Mouse (Mus musculus) telencephalon, adult 2 months (tissue): ENCODE results near the gene Gabrb1.
A peak's percentile ranks its signal among the peaks of the same experiment; 100 is the strongest.

Experiments
- DNase-seq: peaks from one replicate; pipeline ENCODE4 v3.0.0-alpha.2; 2011; ENCODE audit warnings: low read depth, low spot score

The Gabrb1 gene

DNA sequence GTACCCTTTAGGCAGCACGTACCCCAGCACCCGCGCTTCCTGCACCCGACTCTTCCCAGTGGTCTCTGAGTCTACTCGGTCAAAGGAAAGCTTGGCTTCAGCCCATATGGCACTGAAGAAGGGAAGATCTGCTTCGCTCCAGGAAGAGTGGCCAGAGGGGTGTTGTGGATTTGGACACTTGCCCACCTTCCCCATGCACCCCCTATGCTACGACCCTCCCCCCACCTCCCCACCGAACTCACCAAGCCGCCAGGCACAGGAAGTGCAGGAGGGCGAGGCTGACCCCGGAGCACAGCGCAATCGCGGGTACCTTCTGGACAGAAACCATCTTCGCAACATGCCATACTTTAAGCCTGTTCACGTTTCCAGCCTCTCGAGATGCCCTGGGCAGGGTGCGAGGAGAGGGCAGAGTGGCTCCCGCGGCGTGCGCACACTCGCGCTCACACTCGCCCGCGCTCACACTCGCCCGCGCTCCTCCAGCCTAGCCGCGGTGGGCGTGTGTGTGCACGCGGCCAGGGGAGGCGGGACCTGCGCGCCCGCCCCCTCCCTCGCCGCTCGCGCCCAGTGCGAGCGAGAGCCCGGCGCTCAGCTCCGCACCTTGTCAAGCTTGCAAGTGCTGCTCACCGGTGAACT is at the start of gene Gabrb1:
Gabrb1 (plus strand) TSS at position 632 of the 633 bp plus-strand sequence.
- no peak for DNase-seq

DNA sequence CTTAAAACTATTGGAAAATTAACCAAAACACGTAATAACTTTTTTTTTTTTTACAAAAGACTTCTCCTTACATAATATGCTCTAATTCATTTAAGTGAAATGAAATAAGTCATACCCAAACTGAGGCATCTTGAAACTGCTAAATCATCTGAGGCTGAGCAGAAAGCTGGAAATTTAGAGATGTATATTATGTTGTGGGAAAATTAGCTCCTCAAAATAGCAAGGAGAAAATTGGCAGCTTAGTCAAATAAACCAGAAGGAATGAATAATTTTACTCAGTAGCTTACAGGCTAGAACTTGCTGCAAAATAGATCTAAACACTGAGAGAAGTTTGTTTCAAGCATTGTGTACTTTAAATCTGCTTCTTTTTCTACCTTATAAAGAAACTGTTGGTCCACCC is 49.2 kb upstream of the Gabrb1 start:
- DNase-seq: peak; percentile 54

DNA sequence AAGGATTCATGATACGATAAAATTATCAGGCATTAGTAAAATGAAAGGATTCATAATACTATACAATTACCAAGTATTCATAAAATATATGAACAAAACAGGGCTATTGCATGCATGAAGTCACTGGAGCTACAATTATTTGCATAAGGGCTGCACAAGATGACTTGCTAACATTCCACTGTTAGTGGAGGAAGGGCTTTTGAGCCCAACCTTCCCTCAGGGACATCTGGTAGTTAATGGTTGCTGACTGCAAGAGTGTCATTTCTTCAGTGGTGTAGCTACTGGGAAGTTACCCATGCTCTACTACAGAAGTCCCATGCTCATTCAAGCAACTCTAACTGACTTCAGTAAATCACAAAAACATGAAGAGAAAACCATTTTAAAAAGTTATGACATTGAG is 43.6 kb upstream of the Gabrb1 start:
- DNase-seq: no peak

DNA sequence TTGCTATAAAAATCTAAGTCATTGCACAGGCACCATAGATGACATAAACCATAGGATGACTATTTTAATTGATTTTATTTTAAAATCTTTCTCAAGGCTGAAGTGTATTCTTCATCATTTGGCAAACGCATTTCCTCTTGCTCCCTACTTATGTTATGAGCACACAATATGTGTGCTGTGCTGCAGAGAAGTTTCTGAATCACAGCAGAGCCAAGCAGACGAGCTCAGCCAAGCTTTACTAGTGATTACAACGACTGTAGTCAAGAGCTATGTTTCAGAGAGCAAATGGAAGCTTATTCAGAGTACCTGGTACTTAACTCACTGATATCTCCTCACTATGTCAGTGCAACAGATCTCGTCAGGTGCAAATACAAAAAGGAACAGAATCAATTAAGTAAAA is 41.2 kb upstream of the Gabrb1 start:
- no peak for DNase-seq

DNA sequence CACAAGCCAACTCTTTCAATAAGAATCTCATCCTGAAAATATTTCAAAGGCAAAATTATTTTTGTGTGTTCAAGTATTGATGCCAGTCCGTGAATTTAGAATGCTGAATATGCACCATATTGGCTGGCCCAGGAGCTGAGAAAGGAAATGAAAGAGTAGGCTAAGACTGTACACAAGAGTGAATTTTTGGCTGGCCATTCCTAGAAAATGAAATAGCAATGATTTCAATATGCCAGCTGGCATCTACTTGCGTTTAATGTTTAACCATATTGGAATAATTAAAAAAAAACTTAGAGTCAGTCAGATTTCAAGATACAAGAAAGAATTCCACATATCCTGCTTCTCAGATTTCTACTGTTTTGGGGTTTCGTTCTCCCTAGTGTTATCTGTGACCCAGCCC is 30.1 kb upstream of the Gabrb1 start:
- DNase-seq: no peak

DNA sequence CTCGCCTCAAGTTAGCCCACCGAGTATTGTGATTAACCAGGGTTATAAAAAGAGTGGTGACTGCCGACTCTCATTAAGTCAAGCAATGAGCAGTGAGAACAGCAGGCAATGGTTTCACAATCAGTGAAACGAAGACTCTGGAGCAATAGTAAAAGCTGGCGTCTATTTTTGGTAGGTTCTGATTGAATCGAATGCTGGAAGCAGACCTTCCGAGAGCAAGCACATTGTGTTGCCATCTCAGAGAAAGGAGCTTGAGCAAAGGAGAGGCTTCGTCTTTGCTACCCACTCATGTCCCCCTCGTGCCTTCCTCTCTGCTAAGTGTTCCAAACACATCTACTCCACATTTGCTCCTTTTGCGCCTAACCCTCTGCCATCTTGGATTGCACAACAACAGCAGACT is 18.1 kb upstream of the Gabrb1 start:
- DNase-seq: no peak

DNA sequence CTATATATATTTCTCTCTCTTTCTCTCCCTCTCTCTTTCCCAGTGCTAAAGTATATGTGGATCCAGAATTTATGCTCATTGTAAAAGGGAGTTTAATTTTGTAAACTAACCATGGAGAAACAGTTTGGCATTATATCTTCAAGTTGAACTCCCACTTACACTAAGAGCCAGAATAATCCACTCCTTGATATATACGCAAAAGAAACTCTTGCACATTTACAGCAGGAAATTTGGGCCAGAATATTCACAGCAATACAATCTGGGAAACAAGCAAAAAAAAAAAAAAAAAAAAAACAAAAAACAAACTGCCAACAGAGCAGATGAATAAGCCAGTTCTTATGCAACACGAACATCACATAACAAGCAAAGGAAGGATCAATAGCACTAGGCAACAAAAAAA is 9.8 kb upstream of the Gabrb1 start:
- no peak for DNase-seq

DNA sequence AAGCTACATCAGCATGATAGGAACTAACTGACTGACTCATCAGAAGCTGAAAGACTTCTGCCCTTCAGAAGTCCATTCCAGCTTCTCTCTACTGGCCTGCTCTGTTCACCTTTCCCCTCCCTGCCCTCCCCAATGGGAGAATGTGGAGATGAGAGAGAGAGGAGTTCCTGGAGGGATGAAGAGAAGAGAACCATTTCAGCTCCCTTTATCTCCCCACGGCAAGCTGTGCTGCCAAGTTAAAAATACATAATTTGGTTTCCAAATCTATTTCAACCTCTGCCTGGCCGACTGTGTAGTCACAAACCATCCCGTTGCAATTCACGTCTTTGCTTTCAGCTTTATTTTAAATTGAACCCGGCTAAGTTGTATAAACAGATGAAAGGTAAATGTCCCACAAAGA is 3.9 kb upstream of the Gabrb1 start:
- DNase-seq: peak; percentile 48

DNA sequence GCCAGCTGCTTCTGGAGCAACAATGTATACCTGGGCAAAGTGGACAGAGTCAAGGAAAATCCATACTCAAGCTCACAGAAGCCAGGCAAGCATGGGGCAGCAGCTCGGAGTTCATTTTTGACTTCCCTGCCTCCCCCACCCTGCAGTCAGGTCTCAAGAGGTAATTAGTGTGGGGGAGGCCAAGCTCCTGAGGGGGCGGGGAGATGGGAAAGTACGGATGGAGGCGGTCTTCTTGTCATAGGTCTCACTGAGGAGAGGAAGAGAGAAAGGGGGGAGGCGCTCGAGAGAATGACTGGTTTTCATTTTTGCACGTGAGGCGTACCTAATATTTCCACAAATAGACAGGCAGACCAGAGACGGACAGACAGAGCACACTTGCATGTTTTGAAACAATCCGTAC is 1.1 kb upstream of the Gabrb1 start:
- DNase-seq: peak; percentile 67

DNA sequence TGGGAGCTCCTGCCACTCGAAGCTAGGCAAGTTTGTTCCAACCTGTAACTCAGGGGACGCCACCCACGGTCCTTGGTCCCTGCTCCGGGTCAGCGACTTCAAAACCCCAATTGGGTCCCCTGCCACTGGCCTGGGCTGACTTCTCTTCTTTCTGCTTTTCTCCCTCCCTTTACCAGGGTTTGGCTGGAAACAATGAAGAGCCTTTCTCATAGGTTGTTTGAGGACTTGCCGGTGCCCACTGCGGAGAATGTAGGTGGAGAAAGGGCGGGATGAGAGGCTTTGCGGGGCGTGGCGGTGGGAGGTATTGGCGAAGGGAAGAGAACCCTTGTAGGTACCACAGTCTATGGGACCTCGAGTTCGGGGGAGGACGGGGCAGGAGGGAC is 193 bp downstream of the Gabrb1 start, which contains the start of gene Gabra4:
Gabra4 (minus strand) TSS at position 194 of the 383 bp plus-strand sequence.
- DNase-seq: no peak

DNA sequence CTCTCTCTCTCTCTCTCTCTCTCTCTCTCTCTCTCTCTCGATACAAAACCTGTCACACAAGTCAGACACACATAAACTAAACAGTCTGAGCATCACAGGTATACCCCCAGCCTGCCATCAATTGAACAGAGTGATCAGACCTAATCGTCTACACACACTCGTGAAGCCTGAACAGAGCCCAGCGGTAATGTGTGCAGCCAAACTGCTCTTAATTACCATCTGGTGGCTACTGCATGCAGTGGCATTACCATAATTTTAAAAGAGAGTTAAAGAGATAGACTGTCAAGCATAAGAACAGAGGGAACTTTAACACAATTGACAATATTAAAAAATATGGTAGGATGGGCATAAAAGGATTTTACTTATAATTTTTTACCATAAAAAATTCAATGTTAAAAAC is 7.7 kb downstream of the Gabrb1 start:
- DNase-seq: no peak

DNA sequence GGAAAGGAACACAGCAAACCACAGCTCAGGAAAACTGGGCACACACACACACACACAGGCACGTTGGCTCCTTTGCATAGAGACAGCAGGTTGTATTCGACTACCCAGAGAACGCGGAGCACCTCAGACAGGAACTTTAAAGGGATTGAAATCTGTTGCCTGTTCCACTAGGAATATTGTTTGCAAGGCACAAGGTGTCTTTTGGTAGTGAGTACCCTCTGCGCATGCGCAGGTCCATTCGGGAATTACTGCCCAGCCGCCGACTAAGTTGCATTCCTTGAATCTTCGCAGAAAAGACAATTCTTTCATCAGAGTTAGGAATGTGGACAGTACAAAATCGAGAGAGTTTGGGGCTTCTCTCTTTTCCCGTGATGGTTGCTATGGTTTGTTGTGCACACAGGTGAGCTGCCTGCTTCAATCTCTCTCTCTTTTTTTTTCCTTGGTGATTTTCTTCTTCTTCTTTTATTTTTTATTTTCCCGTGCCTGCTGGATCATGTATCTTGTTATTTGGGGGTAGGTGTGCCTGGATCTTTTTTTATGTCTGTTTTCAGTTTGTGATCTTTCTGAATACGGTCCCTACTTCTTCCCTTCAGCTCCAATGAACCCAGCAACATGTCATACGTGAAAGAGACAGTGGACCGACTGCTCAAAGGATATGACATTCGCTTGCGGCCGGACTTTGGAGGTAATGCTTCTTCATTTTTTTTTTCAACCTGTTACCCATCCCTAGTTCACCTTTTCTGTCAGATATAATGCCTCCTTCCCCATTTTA is 42.0 kb downstream of the Gabrb1 start:
- peak; percentile 71 for DNase-seq

DNA sequence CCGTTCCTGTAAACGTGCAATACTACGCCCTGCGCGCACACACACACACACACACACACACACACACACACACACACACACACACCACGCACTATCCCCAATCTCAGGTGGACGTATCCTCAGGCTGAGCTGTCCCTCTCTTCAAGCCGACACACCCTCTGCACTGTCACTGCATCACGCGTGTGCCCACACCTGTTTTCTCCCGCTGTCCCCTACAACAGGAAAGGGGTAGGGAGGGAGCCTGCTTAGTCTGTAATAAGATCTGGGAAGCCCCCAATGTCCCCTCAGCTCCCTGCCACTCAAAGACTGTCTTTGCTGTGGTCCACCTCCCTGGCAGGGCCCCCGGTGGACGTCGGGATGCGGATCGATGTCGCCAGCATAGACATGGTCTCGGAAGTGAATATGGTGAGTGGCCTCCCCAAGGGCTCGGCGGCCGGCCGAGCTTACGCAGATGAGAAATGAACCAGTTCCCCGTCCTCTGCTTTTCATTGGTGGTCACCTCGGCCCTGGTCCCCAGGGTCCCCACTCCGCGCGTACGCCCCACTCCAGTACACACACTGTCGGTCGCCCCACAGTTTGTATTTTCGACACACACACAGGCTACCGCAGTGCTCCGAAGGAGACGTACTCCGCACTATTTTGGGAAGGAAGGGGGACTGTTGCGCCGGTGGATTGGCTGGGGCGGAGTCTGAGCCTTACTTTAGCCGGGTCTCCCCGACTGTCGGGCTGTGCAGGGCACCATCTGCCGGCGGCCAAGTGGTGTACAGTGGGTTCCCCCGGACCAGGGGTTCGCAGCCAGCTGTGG is 42.8 kb downstream of the Gabrb1 start:
- peak; percentile 51 for DNase-seq

DNA sequence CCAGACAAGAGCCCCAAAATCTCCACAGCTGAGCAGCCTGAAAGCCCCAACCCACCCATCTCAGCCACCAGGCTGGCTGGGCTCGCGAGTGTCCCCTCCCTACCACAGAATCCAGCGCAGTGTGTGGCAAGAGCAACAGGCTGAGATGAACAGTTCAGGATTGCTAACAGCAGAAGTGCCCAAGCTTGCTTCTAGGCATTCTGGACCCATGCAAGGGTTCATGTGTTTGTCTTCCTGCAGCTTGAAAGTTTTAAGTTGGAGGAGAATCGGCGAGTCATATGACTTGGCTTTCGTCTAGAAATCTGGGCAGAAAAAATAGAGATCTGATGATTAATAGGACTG is 43.3 kb downstream of the Gabrb1 start:
- DNase-seq: peak; percentile 22

DNA sequence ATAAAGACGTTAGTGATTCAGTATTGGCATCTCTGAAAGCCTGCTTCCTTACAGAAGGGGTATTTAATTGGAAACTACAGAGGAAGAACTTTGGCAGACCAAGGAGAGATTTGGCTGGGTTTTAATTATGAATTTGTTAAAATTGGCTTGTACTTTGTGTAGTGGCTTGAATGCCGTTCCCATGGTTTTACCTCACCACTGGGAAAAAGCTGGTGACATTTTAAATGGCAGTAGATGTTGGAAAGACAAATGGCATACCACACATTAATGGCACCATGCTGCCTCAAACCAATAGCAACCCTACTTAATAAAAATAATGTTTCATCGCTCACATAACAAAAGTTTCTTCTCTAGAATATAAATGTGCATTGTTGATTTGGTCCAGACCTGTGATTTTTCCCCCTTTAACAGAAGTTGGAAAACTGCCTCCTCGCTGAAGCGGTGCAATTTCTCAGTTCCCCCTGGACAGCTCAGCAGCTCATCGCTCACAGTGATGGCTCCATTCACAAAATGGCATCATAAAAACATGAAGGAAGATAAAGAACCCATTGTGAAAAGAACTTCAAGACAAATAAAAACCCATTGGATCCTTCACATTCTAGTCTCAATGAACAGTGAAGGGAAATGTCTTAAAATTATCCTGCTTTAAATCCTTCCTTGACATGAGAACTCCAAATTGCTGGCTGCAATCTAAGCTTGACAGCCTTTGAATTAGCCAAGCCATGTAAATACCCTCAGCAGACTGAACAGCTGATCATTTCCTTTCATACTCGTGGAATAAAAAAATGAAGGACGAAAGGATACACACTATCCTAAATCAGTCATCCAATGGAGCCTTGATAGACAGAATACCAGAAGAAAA is 75.2 kb downstream of the Gabrb1 start:
- no peak for DNase-seq

DNA sequence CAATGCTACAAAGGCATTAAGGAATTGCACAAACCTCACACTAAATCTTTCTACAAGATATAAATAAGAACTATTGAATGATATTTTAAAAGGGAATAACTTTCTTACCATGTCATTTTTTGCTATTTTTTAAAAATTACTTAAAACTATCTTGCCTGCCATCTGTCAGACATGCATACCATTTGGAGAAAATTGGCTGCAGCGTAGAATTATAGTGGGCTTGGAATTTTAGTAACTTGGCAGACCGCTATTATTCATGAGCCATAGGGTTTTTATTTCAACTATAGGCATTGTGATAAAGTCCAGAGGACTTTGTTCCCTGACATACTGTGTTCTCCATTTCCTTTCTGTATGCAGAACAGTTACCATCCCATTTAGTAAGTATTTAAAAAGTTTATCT is 89.5 kb downstream of the Gabrb1 start:
- DNase-seq: no peak

DNA sequence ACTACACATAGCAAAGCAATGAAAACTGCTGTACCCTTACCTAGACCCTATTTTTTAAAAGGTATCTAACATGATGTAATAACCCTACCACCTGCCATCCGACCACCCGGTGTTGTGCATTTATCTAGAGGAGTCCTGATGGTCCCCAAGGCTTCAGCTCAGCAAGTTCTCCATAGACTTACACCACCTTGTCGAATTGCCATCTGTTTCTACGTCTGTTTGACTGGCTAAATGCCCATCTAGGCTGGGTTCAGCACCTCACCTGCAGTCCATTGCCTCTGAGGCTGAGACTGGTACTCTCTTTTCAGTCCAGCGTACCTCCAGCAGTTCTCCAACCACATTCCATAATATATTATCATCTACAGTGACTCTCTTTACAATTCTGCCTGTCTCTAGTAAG is 96.1 kb downstream of the Gabrb1 start:
- DNase-seq: no peak

DNA sequence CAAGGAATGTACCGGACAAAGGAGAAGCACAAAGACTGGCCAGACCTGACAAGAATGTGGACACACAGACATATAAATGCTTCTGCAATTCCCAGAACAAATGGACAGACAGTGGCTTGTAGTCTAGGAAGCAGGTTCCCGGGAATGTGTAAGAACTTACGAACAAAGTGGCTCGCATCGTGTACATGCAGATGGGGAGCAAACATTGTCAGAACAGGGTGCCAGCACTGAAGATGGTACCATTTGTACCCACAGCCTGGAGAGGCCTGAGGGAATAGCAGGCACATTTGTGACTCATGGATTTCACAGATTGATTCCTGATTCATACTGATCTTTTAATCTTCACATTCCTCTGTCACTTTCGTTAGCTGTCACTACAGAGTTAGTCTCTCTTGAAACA is 103.2 kb downstream of the Gabrb1 start:
- no peak for DNase-seq

DNA sequence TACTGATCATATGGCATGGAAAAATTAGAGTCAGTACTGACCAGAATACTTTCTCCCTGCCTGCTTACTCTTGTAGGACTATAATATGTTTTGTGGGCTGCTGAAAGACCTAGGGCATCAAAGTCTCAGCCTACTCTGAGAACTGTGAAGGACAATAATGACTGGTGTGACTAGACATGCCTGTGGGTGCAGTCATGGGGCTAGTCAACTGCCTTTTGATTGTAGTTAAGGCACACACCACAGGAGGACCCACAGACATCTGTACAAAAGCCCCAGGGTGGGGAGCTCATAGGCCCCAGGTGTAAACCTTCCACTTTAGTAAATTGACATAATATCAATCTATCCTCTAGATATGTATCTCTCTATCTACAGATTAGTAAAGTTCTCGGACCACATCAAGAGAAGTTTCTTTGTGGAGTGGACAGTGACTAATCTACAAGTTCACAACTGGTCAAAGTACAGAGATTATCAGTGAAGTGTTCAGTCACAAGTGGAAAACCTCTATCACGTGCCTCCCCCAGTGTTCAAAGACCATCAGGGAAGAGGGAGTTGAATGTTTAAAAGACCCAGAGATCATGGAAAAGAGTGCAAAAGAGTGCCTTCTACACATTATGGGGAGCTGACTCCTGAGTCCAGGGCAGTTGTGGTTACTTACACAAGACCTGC is 123.7 kb downstream of the Gabrb1 start:
- no peak for DNase-seq

DNA sequence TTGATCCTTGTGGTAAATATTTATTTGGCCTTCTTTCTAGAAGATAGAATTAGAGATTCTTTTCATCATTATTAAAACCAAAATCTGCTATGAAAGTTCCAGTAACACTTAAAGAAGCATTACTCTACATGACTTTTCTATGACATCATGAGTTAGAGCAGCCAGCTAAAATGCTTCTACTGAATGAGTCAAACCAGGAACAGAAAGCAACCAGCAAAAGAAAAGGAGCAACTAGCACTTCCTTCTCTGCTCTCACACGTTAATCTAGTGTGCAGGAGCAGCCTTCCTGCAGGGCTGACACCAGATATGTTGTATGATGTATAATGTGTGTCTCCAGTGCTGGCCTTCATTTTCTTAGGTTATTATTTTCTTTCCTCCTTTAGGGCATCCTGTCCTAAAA is 164.9 kb downstream of the Gabrb1 start:
- DNase-seq: no peak

DNA sequence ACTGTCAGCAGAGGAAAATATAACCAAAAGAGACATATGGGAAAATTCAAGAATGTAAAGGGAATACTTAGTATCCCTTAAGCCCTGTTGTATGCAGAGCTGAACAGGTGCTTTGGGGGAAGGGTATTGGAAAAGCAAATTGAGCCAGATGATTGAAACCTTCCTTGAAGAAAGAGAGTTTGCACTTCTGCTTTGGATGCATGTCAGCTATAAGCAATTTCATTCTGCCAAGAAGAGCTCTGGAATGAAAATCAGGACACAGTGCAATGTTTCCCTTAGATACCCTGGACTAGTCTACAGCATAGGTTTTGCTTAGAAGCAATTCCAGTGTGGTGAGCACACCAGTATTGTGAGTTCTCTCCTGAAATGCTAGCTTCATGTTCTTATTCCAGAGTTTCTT is 170.4 kb downstream of the Gabrb1 start:
- peak; percentile 63 for DNase-seq
